ENCODE assay signal across 8 mouse cellular contexts in the genomic region with DNA sequence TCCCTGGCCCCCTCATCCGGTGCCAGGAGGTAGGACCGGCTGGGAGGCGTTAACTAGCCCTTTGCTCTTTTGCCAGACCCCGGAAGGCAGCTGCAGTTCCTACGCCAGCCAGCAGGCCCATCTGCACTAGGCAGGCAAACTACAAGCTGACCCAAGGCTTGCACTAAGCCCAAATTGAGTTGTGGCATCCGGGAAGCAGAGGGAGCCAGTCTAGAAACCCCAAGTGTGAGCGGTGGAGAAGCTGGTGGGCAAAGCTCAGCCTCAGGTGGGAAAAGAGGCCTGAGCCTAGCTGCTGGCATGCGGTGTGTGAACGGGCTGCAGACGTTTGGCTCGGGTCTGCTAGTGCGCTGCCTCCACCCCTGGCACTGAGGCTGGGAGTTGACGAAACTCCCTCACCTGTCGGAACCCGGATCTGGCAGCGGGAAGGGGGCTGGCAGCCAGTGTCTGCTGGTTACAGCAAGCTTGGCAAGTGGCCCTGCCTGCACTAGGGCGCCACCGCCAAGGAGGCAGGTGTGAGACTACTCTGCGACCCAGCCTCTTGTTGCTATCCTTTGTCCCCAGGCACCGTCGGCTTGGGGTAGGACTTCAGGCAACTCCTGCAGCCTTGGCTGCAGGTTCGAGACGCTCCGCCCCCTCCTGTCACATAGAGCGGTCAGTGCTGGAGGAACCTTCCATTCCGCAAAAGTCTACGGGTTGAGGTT. TPM values are rescaled to one million over a fixed set of nuclear protein-coding genes. Genes with fewer than 3 reads are reported as not detected.
A peak's percentile ranks its signal among the peaks of the same experiment; 100 is the strongest.
DNase-seq lines count a peak whose midpoint lies in the region; ATAC-seq and TF ChIP-seq lines count a peak whose summit lies in the region.

Gene Gna14, plus strand, starts transcription at position 232 of the 701 bp plus-strand sequence.

- H3K4me3 ChIP-seq in ES-Bruce4 (ENCODE audit: low read depth, low read length): peak within 1 kb of the TSS; percentile 49
- peak within 1 kb of the TSS; percentile 45 for H3K4me3 ChIP-seq in heart, postnatal 0 days (ENCODE audit: low read depth, low read length)
- H3K4me3 ChIP-seq in lung, postnatal 0 days (ENCODE audit: low read depth, low read length): peak within 1 kb of the TSS; percentile 43
- peak within 1 kb of the TSS; percentile 30 for H3K4me3 ChIP-seq in olfactory bulb, adult 2 months (ENCODE audit: insufficient read depth, low read depth, low read length)

- peak; percentile 41 for TF ChIP-seq CTCF in ES-Bruce4 (IDR thresholded peaks at IDR 0.05; ENCODE audit: low read depth, low read length)
- TF ChIP-seq CTCF in heart, postnatal 0 days (IDR thresholded peaks at IDR 0.05; ENCODE audit: low read depth): peak; percentile 56
- peak; percentile 87 for TF ChIP-seq CTCF in lung, postnatal 0 days (IDR thresholded peaks at IDR 0.05)
- peak; percentile 57; the same call in 1 of the 2 replicates for TF ChIP-seq CTCF in olfactory bulb, adult 2 months (IDR thresholded peaks at IDR 0.05; ENCODE audit: insufficient read depth, low read depth, low read length)

- 2% methylated on average over 27 of the region's 27 CpGs for WGBS in heart, postnatal 0 days
- WGBS in lung, postnatal 0 days: under 1% methylated on average over 27 of the region's 27 CpGs
- WGBS in olfactory bulb, adult 2 months: 3% methylated on average over 27 of the region's 27 CpGs

- H3K9ac ChIP-seq in ES-Bruce4 (ENCODE audit: low read depth, poor library complexity, severe bottlenecking): 0 out of 2 replicates have a peak within 1 kb of the TSS, but pooled peaks have one; percentile 4
- H3K9ac ChIP-seq in heart, postnatal 0 days (replicated peaks; ENCODE audit: low read depth, low read length): no peak within 1 kb of the TSS
- H3K9ac ChIP-seq in lung, postnatal 0 days (replicated peaks; ENCODE audit: low read depth): peak within 1 kb of the TSS; percentile 33

- peak; percentile 46 for DNase-seq in c-Kit-positive CD71-positive TER-119-negative erythroid progenitor cells, embryonic 14.5 days (ENCODE audit: low read depth)
- peak; percentile 52 for DNase-seq in fibroblast of lung, adult 2 months (ENCODE audit: low read depth)
- DNase-seq in heart, postnatal 0 days (ENCODE audit: low spot score): peak; percentile 40
- peak; percentile 80 to 85 for DNase-seq in kidney, postnatal 25 days
- peak; percentile 79 for DNase-seq in lung, postnatal 0 days (ENCODE audit: low spot score)
- DNase-seq in thymus, postnatal 10 days (ENCODE audit: low spot score in 2 of 2): peak; percentile 40 to 50

- H3K9me3 ChIP-seq in ES-Bruce4 (replicated peaks; ENCODE audit: control insufficient read depth, insufficient read depth, low read length, poor library complexity, severe bottlenecking): no peaks in the 10 kb centered on the region
- no peaks in the 10 kb centered on the region for H3K9me3 ChIP-seq in heart, postnatal 0 days (replicated peaks; ENCODE audit: control insufficient read depth, low read length)
- no peaks in the 10 kb centered on the region for H3K9me3 ChIP-seq in lung, postnatal 0 days (ENCODE audit: low read length)

- H3K27ac ChIP-seq in ES-Bruce4 (ENCODE audit: insufficient read depth, low read length): no peak within 1 kb of the TSS
- no peak within 1 kb of the TSS for H3K27ac ChIP-seq in heart, postnatal 0 days (ENCODE audit: low read depth)
- H3K27ac ChIP-seq in lung, postnatal 0 days (ENCODE audit: low read length): peak within 1 kb of the TSS; percentile 26
- no peak within 1 kb of the TSS for H3K27ac ChIP-seq in olfactory bulb, adult 2 months (ENCODE audit: insufficient read depth, low read depth, low read length)

- TF ChIP-seq POLR2A in ES-Bruce4 (IDR thresholded peaks at IDR 0.05; ENCODE audit: insufficient read depth, low read length): no peak
- no peak for TF ChIP-seq POLR2A in olfactory bulb, adult 2 months (IDR thresholded peaks at IDR 0.05; ENCODE audit: insufficient read depth, low read depth, low read length)

- peaks cover 6% of the 10 kb centered on the region for H3K4me1 ChIP-seq in ES-Bruce4 (ENCODE audit: control insufficient read depth, insufficient read depth, low read length)
- H3K4me1 ChIP-seq in heart, postnatal 0 days (ENCODE audit: control insufficient read depth, insufficient read depth): peaks cover 16% of the 10 kb centered on the region; the same call in 1 of the 2 replicates
- peaks cover 14% of the 10 kb centered on the region for H3K4me1 ChIP-seq in lung, postnatal 0 days (ENCODE audit: insufficient read depth, low read depth, low read length)
- H3K4me1 ChIP-seq in olfactory bulb, adult 2 months (ENCODE audit: control insufficient read depth, insufficient read depth, low read length): peaks cover 18% of the 10 kb centered on the region

- ATAC-seq in heart, postnatal 0 days (ENCODE audit: insufficient read depth, low read depth): peak; percentile 53
- ATAC-seq in lung, postnatal 0 days: peak; percentile 80

- H3K27me3 ChIP-seq in ES-Bruce4 (ENCODE audit: control insufficient read depth, insufficient read depth, low read length, poor library complexity, severe bottlenecking): no peaks in the 10 kb centered on the region
- H3K27me3 ChIP-seq in heart, postnatal 0 days (ENCODE audit: control insufficient read depth, insufficient read depth, low read length): peaks cover 33% of the 10 kb centered on the region
- no peaks in the 10 kb centered on the region for H3K27me3 ChIP-seq in lung, postnatal 0 days (replicated peaks; ENCODE audit: insufficient read depth, low read length)

- H3K36me3 ChIP-seq in ES-Bruce4 (ENCODE audit: control insufficient read depth, insufficient read depth, low read length, poor library complexity, severe bottlenecking): no peaks in the 10 kb centered on the region
- H3K36me3 ChIP-seq in heart, postnatal 0 days (replicated peaks; ENCODE audit: control insufficient read depth, insufficient read depth, low read length): no peaks in the 10 kb centered on the region
- H3K36me3 ChIP-seq in lung, postnatal 0 days (ENCODE audit: insufficient read depth, low read length): no peaks in the 10 kb centered on the region

- TF ChIP-seq EP300 in ES-Bruce4 (IDR thresholded peaks at IDR 0.05; ENCODE audit: insufficient read depth, low read depth, low read length): no peak
- no peak for TF ChIP-seq EP300 in heart, postnatal 0 days (IDR thresholded peaks at IDR 0.05; ENCODE audit: low read depth)
- no peak for TF ChIP-seq EP300 in lung, postnatal 0 days (IDR thresholded peaks at IDR 0.05)

- H3K4me2 ChIP-seq in heart, postnatal 0 days (ENCODE audit: low read depth, low read length): peak within 1 kb of the TSS; percentile 73
- H3K4me2 ChIP-seq in lung, postnatal 0 days (replicated peaks; ENCODE audit: low read depth, low read length): peak within 1 kb of the TSS; percentile 90

RNA-seq across cellular contexts. Expression of gene Gna14, which starts in this region (rescaled TPM):
- 0.94 and 1.5 TPM in 2 replicates for polyA plus RNA-seq in ES-Bruce4 (2011; ENCODE audit: insufficient read depth, insufficient read length, low read depth, missing spikeins)
- 3.1 TPM in 1 of 2 replicates, not detected in the other for total RNA-seq in heart, postnatal 0 days (2014; rRNA removed; ENCODE audit: low replicate concordance)
- polyA plus RNA-seq in heart, postnatal 0 days (2015; fragmentation: Nextera tagmentation; extraction: Ambion mirVana): 0.33 and 0.67 TPM in 2 replicates
- 14.9 and 15.6 TPM in 2 replicates for polyA plus RNA-seq in lung, postnatal 0 days (2015; fragmentation: Nextera tagmentation; extraction: Ambion mirVana)
- not detected in 2 replicates for polyA plus RNA-seq in olfactory bulb, adult 2 months (2012; ENCODE audit: insufficient read depth, insufficient read length, low replicate concordance, missing spikeins)
